Mouse (Mus musculus) E14TG2a.4 (cell line): Measurements from ENCODE around the gene Stk40.

Source experiments
- CTCF ChIP-seq: conservative IDR thresholded peaks from 2 replicates; pipeline ENCODE4 v1.5.1; 2014; ENCODE audit warnings: low read length
- POU5F1 ChIP-seq: IDR thresholded peaks from 2 replicates; pipeline ENCODE4 v1.6.1; 2014; ENCODE audit warnings: low read length, borderline replicate concordance

DNA sequence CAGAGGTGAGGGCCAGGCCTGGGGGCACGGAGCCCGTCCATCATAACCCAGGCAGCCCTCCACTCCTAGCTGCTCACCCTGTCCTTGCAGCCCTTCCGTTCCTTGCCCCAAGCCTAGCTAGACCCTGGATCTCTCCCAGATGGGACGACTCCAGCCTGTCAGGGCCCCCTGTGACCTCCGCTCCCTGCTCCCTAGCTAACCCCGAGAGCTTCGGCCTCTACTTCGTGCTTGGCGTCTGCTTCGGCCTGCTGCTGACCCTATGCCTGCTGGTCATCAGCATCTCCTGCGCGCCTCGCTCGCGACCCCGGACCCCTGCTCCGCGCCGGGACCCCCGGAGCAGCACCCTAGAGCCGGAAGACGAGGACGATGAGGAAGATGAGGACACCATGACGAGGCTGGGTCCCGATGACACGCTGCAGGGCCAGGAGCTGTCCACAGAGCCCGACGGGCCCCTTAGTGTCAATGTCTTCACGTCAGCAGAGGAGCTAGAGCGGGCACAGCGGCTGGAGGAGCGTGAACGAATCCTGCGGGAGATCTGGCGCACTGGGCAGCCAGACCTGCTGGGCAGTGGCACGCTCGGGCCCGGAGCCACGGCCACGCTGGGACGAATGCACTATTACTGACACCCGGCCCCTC is 45.4 kb downstream of the Stk40 start:
- TF ChIP-seq CTCF: no peak
- TF ChIP-seq POU5F1: no peak
